Mouse (Mus musculus): Measurements from ENCODE around the gene Smc6. TPM values are rescaled to one million over a fixed set of nuclear protein-coding genes. Genes with fewer than 3 reads are reported as not detected.

The Smc6 gene
- total and polyA plus RNA-seq, 3 experiments = 47.9 to 84.4 (median 50.1) TPM

DNA sequence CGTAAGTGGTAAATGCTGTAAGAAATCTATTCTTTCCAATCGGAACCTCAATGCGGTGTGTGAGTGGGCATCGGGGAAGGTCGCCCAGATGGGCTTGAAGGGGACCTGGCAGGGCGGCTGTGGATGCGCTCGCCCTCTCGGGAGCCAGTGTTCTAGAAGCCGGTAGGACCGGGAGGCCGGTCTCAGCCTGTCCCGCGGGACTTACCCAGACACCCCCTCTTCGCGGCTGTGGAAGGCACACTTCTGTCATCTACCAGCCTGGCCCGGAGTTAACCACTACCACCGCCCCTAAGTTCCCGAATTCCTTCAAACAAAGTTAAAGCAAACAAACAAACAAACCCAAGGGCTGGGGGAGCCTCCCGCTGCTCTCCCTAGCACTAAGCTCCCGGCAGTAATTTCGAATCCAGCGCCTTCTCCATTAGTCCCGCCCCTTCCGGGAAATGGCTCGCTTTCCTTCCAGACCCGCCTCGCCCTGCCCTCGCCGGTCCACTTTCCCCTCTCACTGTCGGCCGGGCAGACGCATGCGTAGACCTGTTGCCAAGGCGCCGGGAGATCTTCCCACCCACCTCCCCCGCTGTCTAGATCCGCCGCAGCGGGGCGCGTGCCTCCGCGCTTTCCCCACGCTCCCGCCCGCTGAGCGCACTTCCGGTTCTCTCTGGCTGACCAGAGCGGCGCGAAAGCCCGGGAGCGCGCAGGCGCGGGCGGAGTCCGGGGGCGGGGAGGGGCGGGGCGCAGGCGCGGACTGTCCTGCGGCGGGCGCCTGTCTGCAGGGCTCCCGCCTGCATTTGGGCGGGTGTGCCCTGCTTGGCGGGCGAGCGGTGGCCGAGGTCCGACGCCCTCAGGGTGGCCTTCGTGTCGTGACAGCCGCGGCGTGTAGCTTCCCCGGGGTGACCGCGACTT is at the start of gene Smc6, which contains the start of gene Gen1 (continued):
- peak; percentile 82 for TF ChIP-seq BHLHE40 (IDR thresholded peaks at IDR 0.05; ENCODE audit: low read depth, low read length)

DNA sequence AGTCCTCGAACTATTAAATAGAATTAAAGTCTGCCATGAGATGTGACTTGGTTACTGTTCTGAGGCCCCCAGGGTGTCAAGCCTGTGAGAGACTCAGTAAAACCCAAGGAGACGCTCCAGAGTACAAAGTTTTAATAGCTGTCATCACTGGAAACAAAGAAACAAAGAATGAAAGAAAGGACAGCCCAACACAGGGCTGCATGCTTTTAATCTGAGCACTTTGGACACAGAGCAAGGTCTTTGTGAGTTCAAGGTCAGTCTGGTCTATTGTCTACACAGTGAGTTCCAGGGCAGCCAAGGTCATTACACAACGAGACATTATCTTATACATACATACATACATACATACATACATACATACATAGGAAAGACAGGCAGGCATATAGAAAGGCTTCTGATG is 49.2 kb upstream of the Smc6 start:
- dilution Hi-C loops (cut with MboI; ENCODE audit: extremely low pct_ligation_motif_present, extremely low pct_unique_long_range_greater_than_20kb, low sequenced_read_pairs) (no loop called here), in situ Hi-C loops (cut with MboI; ENCODE audit: low pct_ligation_motif_present, low pct_unique_long_range_greater_than_20kb, low sequenced_read_pairs) (no loop called here)
- peaks cover 0 to 43% of the 10 kb centered on the region in 2 experiments; a peak in 2 of 4 replicates for H3K4me1 ChIP-seq (ENCODE audit: control insufficient read depth in 1 of 2, insufficient read depth in 2 of 2)
- no peak overlapping the region for H3K9ac ChIP-seq (ENCODE audit: insufficient read depth, low read depth)
- H3K4me2 ChIP-seq (ENCODE audit: insufficient read depth, low read depth, poor library complexity, severe bottlenecking) = no peak overlapping the region
- no peaks in the 10 kb centered on the region for H3K9me3 ChIP-seq (replicated peaks; ENCODE audit: low read length)
- DNase-seq (ENCODE audit: extremely low read depth) = no peak
- H3K27ac ChIP-seq (ENCODE audit: insufficient read depth, low read depth) = no peak overlapping the region
- no peaks in the 10 kb centered on the region for H3K36me3 ChIP-seq (replicated peaks in 1 of 2; ENCODE audit: control insufficient read depth in 1 of 2, insufficient read depth in 1 of 2, low read length in 1 of 2)
- no peak for TF ChIP-seq ZMIZ1 (IDR thresholded peaks at IDR 0.05; ENCODE audit: low read depth, low read length)
- TF ChIP-seq SMC3 (IDR thresholded peaks at IDR 0.05; ENCODE audit: low read depth, low read length) = no peak
- no peak for TF ChIP-seq RAD21 (IDR thresholded peaks at IDR 0.05; ENCODE audit: low read depth, low read length)
- TF ChIP-seq USF2 (conservative IDR thresholded peaks at IDR 0.05; ENCODE audit: low read depth, low read length) = no peak
- TF ChIP-seq TCF12 (IDR thresholded peaks at IDR 0.05; ENCODE audit: low read depth, low read length) = no peak
- no peak for TF ChIP-seq USF1 (IDR thresholded peaks at IDR 0.05; ENCODE audit: low read depth, low read length)
- no peak for TF ChIP-seq HCFC1 (IDR thresholded peaks at IDR 0.05; ENCODE audit: low read depth, low read length)
- TF ChIP-seq TBP (conservative IDR thresholded peaks at IDR 0.05; ENCODE audit: low read depth, low read length) = no peak
- TF ChIP-seq ZNF384 (IDR thresholded peaks at IDR 0.05; ENCODE audit: low read depth, low read length) = no peak
- TF ChIP-seq MYC (IDR thresholded peaks at IDR 0.05; ENCODE audit: low read depth, low read length) = no peak
- TF ChIP-seq MXI1 (IDR thresholded peaks at IDR 0.05; ENCODE audit: low read depth, low read length) = no peak
- TF ChIP-seq ELF1 (IDR thresholded peaks at IDR 0.05; ENCODE audit: low read depth, low read length) = no peak
- H3K4me3 ChIP-seq (replicated peaks in 1 of 3; ENCODE audit: low read depth in 2 of 3, low read length in 2 of 3, poor library complexity in 1 of 3) = no peak overlapping the region
- H3K27me3 ChIP-seq (replicated peaks) = no peaks in the 10 kb centered on the region
- H3K79me2 ChIP-seq (replicated peaks; ENCODE audit: control insufficient read depth, extremely low read depth, insufficient read depth, poor library complexity, severe bottlenecking) = no peaks in the 10 kb centered on the region

DNA sequence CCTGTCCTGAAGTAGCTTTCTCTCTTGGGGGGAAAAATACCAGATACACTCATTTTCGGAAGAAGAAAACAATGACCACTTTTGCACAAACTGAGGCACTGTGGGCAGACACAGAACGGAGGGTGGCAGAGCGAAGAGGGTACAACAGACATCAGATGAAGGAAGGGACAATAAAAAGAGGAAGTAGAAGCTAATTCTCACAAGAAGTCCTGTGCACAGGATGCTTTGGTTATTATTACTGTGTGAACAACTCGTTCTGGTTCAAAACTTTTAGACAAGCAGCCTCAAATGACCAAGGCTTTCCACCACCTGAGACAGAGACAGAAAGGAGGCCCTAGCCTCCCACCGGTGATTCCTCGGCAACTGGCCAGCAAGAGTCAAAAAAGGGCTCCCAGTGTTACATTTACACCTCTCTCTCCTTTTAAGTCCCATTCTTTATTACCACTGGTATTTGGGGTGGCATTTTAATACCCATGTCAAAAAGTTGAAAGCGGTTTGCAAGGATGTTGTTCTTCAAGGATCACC is 47.9 kb upstream of the Smc6 start:
- H3K9me3 ChIP-seq (replicated peaks; ENCODE audit: low read length) = no peaks in the 10 kb centered on the region
- DNase-seq (ENCODE audit: extremely low read depth) = peak; percentile 58
- H3K36me3 ChIP-seq (replicated peaks in 1 of 2; ENCODE audit: control insufficient read depth in 1 of 2, insufficient read depth in 1 of 2, low read length in 1 of 2) = no peaks in the 10 kb centered on the region
- H3K4me2 ChIP-seq (ENCODE audit: insufficient read depth, low read depth, poor library complexity, severe bottlenecking) = peak overlapping the region; percentile 71
- H3K27me3 ChIP-seq (replicated peaks) = no peaks in the 10 kb centered on the region
- no peak overlapping the region for H3K4me3 ChIP-seq (replicated peaks in 1 of 3; ENCODE audit: low read depth in 2 of 3, low read length in 2 of 3, poor library complexity in 1 of 3)
- in situ Hi-C loops (cut with MboI; ENCODE audit: low pct_ligation_motif_present, low pct_unique_long_range_greater_than_20kb, low sequenced_read_pairs) = no loop called here
- no peak overlapping the region for H3K27ac ChIP-seq (ENCODE audit: insufficient read depth, low read depth)
- H3K79me2 ChIP-seq (replicated peaks; ENCODE audit: control insufficient read depth, extremely low read depth, insufficient read depth, poor library complexity, severe bottlenecking) = no peaks in the 10 kb centered on the region
- peak; percentile 62; the same call in 1 of the 2 replicates for TF ChIP-seq EP300 (IDR thresholded peaks at IDR 0.05; ENCODE audit: low read length)
- no peak for TF ChIP-seq ZC3H11A (IDR thresholded peaks at IDR 0.05; ENCODE audit: low read depth, low read length)
- TF ChIP-seq JUN (IDR thresholded peaks at IDR 0.05; ENCODE audit: insufficient read depth, low read depth, low read length) = no peak
- peak; percentile 46 for TF ChIP-seq BHLHE40 (IDR thresholded peaks at IDR 0.05; ENCODE audit: low read depth, low read length)
- TF ChIP-seq ETS1 (conservative IDR thresholded peaks at IDR 0.05; ENCODE audit: low read depth, low read length) = no peak
- peaks cover 0 to 54% of the 10 kb centered on the region in 2 experiments; a peak in 2 of 4 replicates for H3K4me1 ChIP-seq (ENCODE audit: control insufficient read depth in 1 of 2, insufficient read depth in 2 of 2)
- dilution Hi-C loops (cut with MboI; ENCODE audit: extremely low pct_ligation_motif_present, extremely low pct_unique_long_range_greater_than_20kb, low sequenced_read_pairs) = no loop called here
- H3K9ac ChIP-seq (ENCODE audit: insufficient read depth, low read depth) = peak overlapping the region; percentile 19; the same call in 1 of the 2 replicates
